Mouse (Mus musculus) brain, embryonic 18.5 days (tissue): ENCODE results near the gene Homez.

ENCODE experiments used
- DNase-seq: peaks from one replicate; pipeline ENCODE4 v3.0.0-alpha.2; 2012; ENCODE audit warnings: low read depth, low spot score

Homez gene

DNA sequence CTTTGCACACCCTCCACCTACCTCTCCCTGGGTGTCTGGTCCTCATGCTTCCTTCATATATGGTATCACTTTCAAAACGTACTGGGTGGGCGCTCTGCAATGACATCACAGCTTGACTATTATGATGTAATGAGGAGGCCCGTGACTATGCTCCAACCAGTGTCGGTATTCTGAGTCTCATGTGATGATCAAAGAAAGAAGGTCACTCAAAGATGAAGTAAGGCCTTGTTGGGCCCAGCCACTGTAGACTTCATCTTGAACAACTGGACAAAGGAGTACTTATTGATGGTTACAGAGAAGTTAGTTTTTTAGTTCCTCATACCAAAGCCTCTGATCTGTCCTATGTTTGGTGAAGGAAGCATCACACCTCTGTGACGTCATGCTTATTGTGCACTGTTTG, at the start of gene Homez:
Gene Homez, minus strand, starts transcription at position 101 of the 400 bp plus-strand sequence.
- no peak for DNase-seq

DNA sequence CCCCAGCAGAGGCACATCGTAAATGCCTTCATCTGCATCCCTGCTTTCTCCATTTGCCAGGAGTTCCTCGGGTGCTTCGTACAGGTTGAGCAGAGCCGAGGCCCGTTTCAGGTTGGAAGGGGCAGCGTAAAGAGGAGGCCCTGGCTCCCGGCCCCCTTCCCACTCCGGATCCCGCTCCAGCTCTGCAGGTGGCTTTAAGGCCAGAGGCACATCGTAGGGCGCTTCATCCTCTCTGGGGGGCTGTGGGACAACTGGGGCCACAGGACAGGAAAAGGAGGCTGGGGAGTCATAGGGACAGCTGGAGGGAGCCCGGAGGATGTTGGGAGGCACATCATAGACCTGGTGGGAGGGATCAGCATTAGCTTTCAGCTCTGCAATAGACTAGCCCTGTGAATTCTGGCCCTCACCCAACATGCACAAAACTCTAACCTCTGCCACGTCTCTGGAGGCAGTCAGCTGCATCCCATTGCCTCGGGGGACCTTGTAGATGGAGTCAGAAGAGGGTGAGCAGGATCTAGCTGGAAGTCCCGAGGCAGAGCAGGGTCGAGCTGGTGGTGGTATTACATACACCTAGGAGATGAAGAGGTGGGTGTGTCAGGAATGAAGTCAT, 49.4 kb upstream of the Homez start:
- DNase-seq: no peak

GRCm38 (mm10) chr14:54913343-54913742, 42.6 kb upstream of the Homez start:
- DNase-seq: no peak

GRCm38 (mm10) chr14:54912886-54913285, 42.1 kb upstream of the Homez start, which contains the start of gene Slc22a17:
Gene Slc22a17 (minus strand): TSS chr14:54913132.
- DNase-seq: peak; percentile 84

- DNase-seq: no peak
Observed at GRCm38 (mm10) chr14:54912109-54912850, 41.5 kb upstream of the Homez start.

GRCm38 (mm10) chr14:54908682-54909081, 37.9 kb upstream of the Homez start:
- no peak for DNase-seq

- DNase-seq: no peak
Observed at GRCm38 (mm10) chr14:54903641-54904040, 32.9 kb upstream of the Homez start.

DNA sequence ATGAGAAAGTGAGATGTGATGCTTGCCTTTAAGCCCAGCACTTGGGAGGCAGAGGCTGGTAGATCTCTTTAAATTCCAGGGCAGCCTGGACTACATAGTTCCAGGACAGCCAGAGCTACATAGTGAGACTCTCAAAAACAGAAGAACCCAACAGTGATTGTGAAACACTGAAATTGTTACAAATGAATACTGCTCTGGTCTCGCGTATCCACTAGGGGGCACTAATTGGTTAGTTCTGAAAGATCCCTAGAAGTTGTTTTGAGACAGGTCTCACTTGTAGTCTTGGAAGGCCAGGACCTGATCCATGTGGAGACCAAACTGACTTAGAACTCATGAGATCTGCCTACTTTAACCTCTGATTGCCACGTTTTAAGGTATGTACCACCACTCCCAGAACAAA, 29.6 kb upstream of the Homez start:
- DNase-seq: no peak

DNA sequence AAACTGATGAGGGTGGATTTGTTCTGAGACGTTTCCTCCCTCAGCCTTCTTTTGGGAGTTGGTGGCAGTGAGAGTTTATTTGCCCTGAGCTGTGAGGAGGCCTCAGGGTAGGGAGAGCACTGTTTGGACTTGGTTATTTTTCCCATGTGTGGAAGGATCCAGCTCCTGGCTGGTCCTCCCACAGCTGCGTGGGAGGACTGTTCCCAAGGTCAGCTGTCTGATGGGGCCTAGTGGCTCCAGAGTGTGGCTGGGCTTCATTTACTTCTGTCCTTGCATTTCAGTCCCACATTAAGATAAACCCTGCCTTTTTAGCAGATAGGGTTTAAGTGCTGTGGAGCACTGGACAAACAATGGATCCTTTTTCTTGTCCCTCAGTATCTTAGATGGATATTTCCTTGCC, 26.7 kb upstream of the Homez start:
- no peak for DNase-seq

DNA sequence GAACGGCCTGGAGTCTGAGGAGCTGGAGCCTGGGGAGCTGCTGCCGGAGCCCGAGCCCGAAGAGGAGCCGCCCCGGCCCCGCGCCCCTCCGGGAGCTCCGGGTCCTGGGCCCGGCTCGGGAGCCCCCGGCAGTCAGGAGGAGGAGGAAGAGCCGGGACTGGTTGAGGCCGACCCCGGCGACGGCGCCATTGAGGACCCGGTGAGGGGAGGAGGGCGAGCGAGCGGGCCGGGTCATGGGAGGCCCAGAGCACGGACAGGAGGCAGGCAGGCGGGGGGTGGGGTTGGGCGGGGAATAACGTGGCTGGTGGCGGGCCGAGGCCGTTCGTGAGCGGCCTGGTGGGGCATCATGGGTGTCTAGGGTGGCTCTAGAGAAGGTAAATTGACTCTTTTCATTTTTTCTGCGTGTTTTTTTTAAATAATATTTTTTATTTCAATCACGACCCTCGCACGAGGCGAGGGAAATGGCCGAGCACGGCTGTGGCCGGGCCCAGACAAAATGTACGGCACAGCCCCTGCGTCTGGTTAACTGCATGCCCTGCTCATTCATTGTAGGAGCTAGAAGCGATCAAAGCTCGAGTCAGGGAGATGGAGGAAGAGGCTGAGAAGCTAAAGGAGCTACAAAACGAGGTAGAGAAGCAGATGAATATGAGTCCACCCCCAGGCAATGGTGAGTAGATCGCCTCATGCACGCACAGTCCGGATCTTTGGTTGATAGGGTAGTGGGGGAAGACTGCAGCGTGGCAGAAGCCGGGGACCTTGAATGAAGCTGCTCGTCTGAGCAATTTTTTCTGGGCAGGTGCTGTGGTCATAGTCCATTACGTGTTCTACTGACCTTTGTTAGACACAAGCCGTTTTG, 23.8 kb upstream of the Homez start:
- no peak for DNase-seq

GRCm38 (mm10) chr14:54893651-54894181, 23.0 kb upstream of the Homez start:
- DNase-seq: peak; percentile 100

DNA sequence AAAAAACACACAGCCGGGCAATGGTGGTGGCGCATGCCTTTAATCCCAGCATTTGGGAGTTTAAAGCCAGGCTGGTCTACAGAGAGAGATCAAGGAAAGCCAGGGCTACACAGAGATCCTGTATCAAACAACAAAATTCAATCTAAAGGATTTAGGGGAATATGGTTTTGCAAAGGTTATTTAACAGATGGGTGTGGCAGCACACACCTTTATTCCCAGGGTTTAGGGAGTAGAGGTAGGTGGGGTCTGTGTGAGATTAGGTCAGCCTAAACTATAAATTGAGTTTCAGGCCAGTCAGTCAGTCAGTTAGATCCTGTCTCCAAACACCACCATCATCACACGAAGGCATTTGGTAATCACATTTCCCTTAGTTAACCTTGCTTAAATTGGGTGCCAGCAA, 21.4 kb upstream of the Homez start, which contains the start of gene Pabpn1:
Gene Pabpn1, plus strand, starts transcription at position 301 of the 400 bp plus-strand sequence.
- DNase-seq: no peak

DNA sequence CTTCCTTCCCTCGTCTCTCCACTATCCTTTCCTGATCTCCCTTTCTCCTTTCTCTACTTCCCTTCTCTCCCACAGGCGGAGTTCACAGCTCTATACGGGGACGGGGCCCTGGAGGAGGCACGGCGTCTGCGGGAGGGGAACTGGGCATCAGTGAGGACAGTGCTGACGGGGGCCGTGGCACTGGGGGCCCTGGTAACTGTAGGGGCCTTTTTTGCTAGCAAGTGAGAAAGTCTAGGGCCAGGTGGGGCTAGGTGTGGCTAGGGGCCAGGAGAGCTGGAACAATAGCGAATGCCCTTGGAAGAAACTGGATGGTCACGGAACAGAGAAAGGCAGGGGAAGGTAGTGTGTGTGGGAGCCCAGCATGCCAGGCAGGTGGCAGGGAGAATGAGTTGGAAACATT, 14.5 kb upstream of the Homez start:
- DNase-seq: no peak

DNA sequence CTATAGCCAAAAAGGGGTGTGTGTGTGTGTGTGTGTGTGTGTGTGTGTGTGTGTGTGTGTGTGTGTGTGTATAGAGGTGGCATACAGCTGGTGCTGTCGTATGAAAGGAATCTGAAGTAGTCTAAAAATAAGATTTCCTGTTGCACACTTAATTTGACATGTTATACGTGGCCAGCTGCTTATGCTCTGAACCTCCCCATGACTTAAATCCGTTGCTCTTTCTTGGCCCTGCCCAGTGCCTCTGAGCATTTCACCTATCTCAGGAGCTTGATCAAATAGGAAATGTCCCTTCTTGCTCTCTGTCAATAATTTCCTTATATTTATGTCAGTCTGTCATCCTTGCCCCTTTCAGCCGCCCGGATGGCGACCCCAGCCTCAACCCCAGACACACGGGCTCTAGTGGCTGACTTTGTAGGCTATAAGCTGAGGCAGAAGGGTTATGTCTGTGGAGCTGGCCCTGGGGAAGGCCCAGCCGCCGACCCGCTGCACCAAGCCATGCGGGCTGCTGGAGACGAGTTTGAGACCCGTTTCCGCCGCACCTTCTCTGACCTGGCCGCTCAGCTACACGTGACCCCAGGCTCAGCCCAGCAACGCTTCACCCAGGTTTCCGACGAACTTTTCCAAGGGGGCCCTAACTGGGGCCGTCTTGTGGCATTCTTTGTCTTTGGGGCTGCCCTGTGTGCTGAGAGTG, 13.4 kb upstream of the Homez start:
- no peak for DNase-seq

- DNase-seq: no peak
Observed at GRCm38 (mm10) chr14:54883154-54884021, 12.6 kb upstream of the Homez start, which contains the start of the genes Bcl2l2 and Gm20521. Gene Bcl2l2 (plus strand): TSS chr14:54883377. Gene Gm20521 (plus strand): TSS chr14:54883441.

- no peak for DNase-seq
Observed at GRCm38 (mm10) chr14:54877048-54877715, 6.4 kb upstream of the Homez start, which contains the start of gene Ppp1r3e. Gene Ppp1r3e (minus strand): TSS chr14:54877550.

- DNase-seq: no peak
Observed at GRCm38 (mm10) chr14:54876539-54877047, 5.8 kb upstream of the Homez start.

GRCm38 (mm10) chr14:54875844-54876538, 5.2 kb upstream of the Homez start:
- DNase-seq: no peak

DNA sequence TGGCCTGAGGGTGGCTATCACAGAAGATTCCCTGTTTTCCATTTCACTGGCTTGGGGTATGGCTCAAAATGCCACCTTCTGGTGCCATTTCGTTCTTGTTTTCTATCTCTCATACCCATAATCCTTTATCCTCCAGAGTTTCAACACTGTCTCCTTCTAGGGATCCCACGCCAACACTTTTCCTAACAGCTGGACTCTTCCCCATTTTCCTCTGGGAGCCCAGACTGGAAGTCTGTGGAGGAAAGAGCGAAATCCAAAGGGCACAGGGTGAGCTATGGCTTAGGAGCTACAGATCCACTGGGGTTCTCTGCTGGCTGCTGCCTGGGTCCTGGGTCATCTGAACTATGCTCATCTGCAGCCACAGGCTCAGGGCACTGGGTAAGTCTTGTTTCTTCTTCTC, 3.4 kb upstream of the Homez start:
- no peak for DNase-seq
